19 mouse cellular contexts compared by ENCODE assay signal in the genomic region with DNA sequence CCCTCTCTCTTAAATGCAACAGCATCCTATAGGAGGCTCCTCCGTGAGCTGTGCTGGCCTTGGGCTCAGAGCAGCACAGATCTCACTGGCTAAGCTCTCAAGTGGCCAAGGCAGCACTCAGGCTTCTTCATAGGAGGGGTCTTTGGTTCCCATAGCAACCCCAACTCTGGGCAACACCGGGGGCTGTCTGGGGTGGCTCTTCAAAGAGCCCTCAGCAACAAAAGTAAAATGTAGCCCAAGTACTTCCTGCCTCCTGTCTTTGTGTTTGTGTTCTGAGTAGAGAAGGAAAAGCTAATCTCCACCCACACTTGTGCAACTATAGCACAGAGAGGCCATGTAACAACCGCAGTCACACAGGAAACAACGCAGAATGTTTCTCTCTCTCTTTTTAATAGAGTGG.
A peak's percentile ranks its signal among the peaks of the same experiment; 100 is the strongest.
DNase-seq lines count a peak whose midpoint lies in the region; ATAC-seq and TF ChIP-seq lines count a peak whose summit lies in the region.
"Had no signal": no experiment of that assay in that cellular context is flagged by ENCODE, and none has a peak within 500 bp of the region (broad histone marks: within the 10 kb centered on the region; RNA-seq: fewer than 3 reads in every experiment).

No protein-coding gene starts in this region.

- no peak for DNase-seq in liver
- DNase-seq in CD4-positive helper T cell, adult 2 months (ENCODE audit: low read depth, low spot score), result peak; percentile 56
- DNase-seq in naive thymus-derived CD4-positive, alpha-beta T cell, adult 2 months (ENCODE audit: low read depth), result peak; percentile 71
- no peak for DNase-seq in left cerebral cortex, adult 2 months (ENCODE audit: extremely low spot score in 1 of 2, low spot score in 2 of 2)
- DNase-seq in heart, adult 11 months, result no peak
- DNase-seq in yolk sac, embryonic 10.5 days (ENCODE audit: low spot score), result no peak
- DNase-seq: adrenal gland, postnatal 36 days; B cell, adult 2 months; cerebellum, postnatal 36 days; gastrocnemius, postnatal 36 days; kidney, adult 11 months; kidney, postnatal 36 days; layer of hippocampus, postnatal 36 days; right cerebral cortex, postnatal 14 days had no signal

- intact Hi-C loops in left cerebral cortex, adult 2 months (cut with DNase I), result no loop called here

- H3K9ac ChIP-seq in liver, embryonic 15.5 days, result no peak overlapping the region
- H3K9ac ChIP-seq: heart, embryonic 15.5 days; hindbrain, embryonic 13.5 days; stomach, embryonic 15.5 days had no signal

- H3K36me3 ChIP-seq in liver, embryonic 15.5 days (replicated peaks), result no peaks in the 10 kb centered on the region
- H3K36me3 ChIP-seq: heart, embryonic 15.5 days; hindbrain, embryonic 13.5 days; stomach, embryonic 15.5 days had no signal

- no peak for TF ChIP-seq POLR2A in bone marrow, adult 2 months (IDR thresholded peaks at IDR 0.05; ENCODE audit: borderline replicate concordance, control insufficient read depth, low read depth, low read length)

- H3K27ac ChIP-seq in liver, embryonic 15.5 days (replicated peaks), result no peak overlapping the region
- peak overlapping the region; percentile 87 for H3K27ac ChIP-seq in bone marrow, adult 2 months (ENCODE audit: control insufficient read depth, insufficient read depth, low read depth, low read length, poor library complexity)
- H3K27ac ChIP-seq in left cerebral cortex, adult 2 months, result no peak overlapping the region
- H3K27ac ChIP-seq: heart, embryonic 15.5 days; hindbrain, embryonic 13.5 days; stomach, embryonic 15.5 days had no signal

- H3K4me1 ChIP-seq in liver, embryonic 15.5 days (replicated peaks), result no peaks in the 10 kb centered on the region
- H3K4me1 ChIP-seq in bone marrow, adult 2 months (ENCODE audit: control insufficient read depth, insufficient read depth, low read length), result peaks cover 7% of the 10 kb centered on the region; the same call in 1 of the 2 replicates
- H3K4me1 ChIP-seq: stomach, embryonic 15.5 days had no signal

- H3K9me3 ChIP-seq in liver, embryonic 15.5 days (replicated peaks), result no peaks in the 10 kb centered on the region
- H3K9me3 ChIP-seq: heart, embryonic 15.5 days; hindbrain, embryonic 13.5 days; stomach, embryonic 15.5 days had no signal

- ATAC-seq in liver, embryonic 15.5 days (ENCODE audit: insufficient read depth), result no peak

- H3K4me3 ChIP-seq in liver, embryonic 15.5 days (replicated peaks), result no peak overlapping the region
- no peak overlapping the region for H3K4me3 ChIP-seq in bone marrow, adult 2 months (replicated peaks; ENCODE audit: control insufficient read depth, low read depth, low read length)
- H3K4me3 ChIP-seq in left cerebral cortex, adult 2 months, result no peak overlapping the region
- H3K4me3 ChIP-seq: heart, embryonic 15.5 days; hindbrain, embryonic 13.5 days; stomach, embryonic 15.5 days had no signal

- TF ChIP-seq CTCF in bone marrow, adult 2 months (IDR thresholded peaks at IDR 0.05; ENCODE audit: control insufficient read depth, insufficient read depth, low read length), result no peak
- no peak for TF ChIP-seq CTCF in left cerebral cortex, adult 2 months (IDR thresholded peaks at IDR 0.05)

- 16% methylated on average over 4 of the region's 4 CpGs for WGBS in liver, embryonic 15.5 days (ENCODE audit: insufficient replicate concordance)
- WGBS in bone marrow, adult 2 months, result 14% methylated on average over 4 of the region's 4 CpGs

- no peaks in the 10 kb centered on the region for H3K27me3 ChIP-seq in liver, embryonic 15.5 days
- H3K27me3 ChIP-seq: stomach, embryonic 15.5 days had no signal

- H3K4me2 ChIP-seq in liver, embryonic 15.5 days, result 0 out of 2 replicates have a peak overlapping the region, but pooled peaks have one; percentile 1
- H3K4me2 ChIP-seq: heart, embryonic 15.5 days; hindbrain, embryonic 13.5 days; stomach, embryonic 15.5 days had no signal

Comparison
In these comparisons a context has a peak if more than half of its experiments do, and no peak if none do; other contexts are left out.
1. DNase-seq: peak in CD4-positive helper T cell, adult 2 months (single experiment) and naive thymus-derived CD4-positive, alpha-beta T cell, adult 2 months (single experiment); none in liver (single experiment), left cerebral cortex, adult 2 months (0 of 2), heart, adult 11 months (single experiment) and yolk sac, embryonic 10.5 days (single experiment).